Mouse (Mus musculus) heart, postnatal 4 days (tissue): Measurements from ENCODE around the gene Slc25a10. TPM values are rescaled to one million over a fixed set of nuclear protein-coding genes. Genes with fewer than 3 reads are reported as not detected.

Experiments
- DNase-seq: peaks from one replicate; pipeline ENCODE4 v3.0.0; 2021
- total RNA-seq, 2 experiments: library from RNA; stranded (reverse); gene quantifications; 2 replicates each; pipeline ENCODE4 v1.2.3; 2021

Gene Slc25a10
- total RNA-seq: 10 to 100 TPM; 43.7 to 45.7 TPM

- DNase-seq: peak; percentile 91
Measured at GRCm38 (mm10) chr11:120491317-120492023, at the start of gene Slc25a10. TSS of gene Slc25a10 (plus strand) at chr11:120491840.

DNA sequence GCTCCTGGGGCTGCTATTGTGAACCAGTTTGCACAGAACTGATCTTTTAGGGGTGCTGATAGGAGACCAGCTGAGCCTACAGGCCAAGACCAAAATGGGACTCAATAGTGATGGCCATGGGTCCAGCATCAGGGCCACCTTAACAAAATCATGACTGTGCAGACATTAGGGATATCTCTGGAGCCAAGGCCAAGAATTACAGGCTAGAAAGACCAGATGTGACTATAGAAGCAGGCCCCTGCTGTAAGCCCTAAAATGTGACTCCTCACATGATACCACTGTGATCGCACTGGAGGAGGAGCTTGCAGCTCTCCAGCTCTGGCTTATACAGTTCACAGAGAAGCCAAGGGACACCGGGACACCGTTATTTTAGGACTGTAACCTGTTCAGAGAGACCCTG lies 49.3 kb upstream of the Slc25a10 start, which contains the start of gene Tspan10:
Gene Tspan10 (plus strand): TSS at position 301 of the 400 bp plus-strand sequence.
- no peak for DNase-seq

DNA sequence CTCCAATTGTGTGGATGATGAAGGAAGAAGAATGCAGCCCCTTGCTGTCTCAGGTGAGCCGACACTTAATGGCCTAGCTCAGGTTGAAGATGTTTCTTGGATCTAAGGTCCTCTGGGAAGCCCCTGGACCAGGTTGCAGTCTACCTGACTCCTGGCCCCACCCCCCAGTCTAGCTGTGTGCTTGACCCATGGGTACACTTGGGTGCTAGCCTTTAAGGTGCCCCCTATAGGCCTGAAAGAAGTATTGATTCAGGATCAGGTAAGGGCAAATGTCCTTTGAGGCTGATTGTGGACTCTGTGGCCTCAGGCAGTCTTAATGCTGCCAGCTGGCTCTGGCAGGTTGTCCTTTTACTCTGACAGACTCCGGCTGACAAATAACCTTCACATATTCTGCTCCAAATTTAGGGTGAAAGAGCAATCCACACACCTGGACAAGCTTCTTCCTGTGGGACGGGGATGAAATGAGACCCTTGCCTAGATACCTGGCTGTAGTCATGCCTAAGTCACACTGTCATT lies 48.8 kb upstream of the Slc25a10 start:
- no peak for DNase-seq

DNA sequence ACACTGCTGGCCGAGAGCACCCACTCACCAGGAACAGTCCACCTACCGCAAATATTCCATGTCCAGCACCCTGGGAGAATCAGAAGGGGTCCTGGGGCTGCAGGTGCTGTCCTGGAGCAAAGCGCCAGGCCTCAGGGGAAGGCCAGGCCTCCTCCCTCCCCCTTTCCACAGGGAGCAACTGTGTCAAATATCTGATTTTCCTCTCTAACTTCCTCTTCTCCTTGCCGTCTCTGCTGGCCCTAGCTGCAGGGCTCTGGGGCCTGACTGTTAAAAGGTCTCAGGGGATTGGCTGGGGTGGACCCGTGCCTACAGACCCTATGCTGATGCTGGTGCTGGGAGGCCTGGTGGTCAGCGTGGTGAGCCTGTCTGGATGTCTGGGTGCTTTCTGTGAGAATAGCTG lies 47.5 kb upstream of the Slc25a10 start:
- DNase-seq: no peak

DNA sequence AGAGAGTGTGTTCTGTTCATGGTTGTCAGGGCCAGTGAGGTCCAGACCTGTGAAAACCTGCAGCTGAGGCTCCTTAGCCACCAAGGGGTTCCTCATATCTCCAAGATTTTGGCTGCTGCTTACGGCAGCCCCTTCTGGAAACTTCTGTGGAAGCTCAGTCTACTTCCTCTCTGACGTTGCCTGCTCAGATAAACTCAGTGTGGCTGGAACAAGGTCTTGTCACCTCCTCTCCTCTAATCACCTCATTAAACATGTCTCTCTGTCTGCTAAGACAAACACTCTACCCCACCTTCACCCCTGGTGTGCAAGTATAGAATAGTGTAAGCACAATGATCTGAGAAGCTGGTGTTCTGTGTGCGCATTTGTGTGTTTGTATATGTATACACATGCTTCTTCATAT lies 46.2 kb upstream of the Slc25a10 start:
- no peak for DNase-seq

DNA sequence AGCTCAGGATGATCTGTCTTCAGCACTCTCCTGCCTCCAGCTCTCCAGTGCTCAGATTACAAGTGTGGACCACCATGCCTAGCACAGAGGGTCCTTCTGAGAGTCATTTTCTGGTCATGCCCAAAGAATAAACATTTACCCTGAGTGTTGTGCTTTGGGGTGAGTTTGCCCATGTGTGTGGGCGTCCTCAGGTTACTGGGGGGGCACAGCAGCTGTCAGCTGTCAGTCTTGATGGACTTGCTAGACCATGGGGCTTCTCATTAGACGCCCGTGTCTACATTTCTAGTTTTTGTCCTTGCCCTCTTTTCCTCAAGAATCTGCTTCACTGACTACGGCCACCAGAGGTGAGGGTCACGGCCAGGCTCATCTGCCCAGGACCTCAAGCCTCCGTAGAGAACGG lies 44.5 kb upstream of the Slc25a10 start:
- DNase-seq: no peak

DNA sequence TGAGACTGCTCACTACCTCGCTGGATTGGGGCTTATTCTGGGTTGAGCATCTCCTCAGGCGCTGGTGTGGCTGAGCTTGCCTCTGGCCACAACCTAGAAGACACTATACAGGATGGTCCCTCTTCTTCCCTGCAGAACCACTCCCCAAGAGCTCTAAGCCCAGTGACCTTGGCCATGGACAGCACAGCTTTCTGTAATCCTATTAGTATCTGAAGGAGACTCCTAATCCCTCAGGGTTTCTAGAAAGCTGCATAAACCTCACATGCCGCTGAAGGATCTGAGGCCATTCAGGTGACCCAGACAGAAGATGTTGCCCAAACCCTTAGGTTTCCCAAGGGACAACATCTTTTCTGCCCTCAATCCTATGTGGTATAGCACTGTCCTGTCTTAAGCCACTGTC lies 39.4 kb upstream of the Slc25a10 start:
- no peak for DNase-seq

GRCm38 (mm10) chr11:120453306-120453705 lies 38.3 kb upstream of the Slc25a10 start, which contains the start of gene Pde6g:
TSS of gene Pde6g (minus strand) at chr11:120453500.
- no peak for DNase-seq

DNA sequence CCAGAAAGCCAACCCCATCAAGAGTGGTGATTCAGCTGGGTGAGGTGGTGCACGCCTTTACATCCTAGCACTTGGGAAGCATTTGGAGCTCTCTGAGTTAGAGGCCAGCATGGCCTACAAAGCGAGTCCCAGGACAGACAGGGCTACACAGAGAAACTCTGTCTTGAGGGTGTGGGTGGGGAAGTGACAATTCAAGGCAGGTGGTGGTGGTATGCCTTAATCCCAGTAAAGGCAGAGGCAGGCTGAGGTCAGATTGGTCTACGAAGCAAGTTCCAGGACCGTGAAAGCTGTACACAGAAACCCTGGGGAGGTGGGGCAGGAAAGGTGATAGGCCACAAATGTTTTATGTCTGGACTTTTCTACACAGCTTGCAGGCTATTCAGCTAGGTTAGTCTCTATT lies 36.7 kb upstream of the Slc25a10 start:
- no peak for DNase-seq

GRCm38 (mm10) chr11:120455413-120455812 lies 36.2 kb upstream of the Slc25a10 start:
- DNase-seq: no peak

GRCm38 (mm10) chr11:120457370-120457769 lies 34.3 kb upstream of the Slc25a10 start:
- no peak for DNase-seq

GRCm38 (mm10) chr11:120457772-120458751 lies 33.6 kb upstream of the Slc25a10 start, which contains the start of the genes Oxld1 and Ccdc137:
TSS of gene Oxld1 (minus strand) at chr11:120458068.
TSS of gene Ccdc137 (plus strand) at chr11:120458115.
- peak; percentile 80 for DNase-seq

- DNase-seq: no peak
Measured at GRCm38 (mm10) chr11:120458847-120459597, 32.6 kb upstream of the Slc25a10 start.

DNA sequence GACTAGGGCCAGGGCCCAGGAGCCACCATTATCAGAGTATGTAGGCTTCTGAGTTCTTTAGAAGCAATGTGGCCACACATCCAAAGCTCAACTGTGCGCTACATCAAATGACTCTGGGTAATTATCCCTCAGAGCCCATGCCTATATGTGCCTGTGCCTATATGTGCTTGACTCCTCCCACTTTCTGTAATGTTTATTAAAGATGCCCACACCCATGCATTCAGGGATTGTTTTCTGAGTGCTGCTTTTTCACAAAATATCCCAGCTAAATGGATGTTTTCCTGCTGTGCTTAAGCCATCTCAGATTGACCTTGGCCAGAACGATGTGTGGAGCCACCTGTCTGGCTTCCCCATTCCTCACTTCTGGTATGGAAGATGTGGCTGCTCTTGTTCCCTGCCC lies 28.1 kb upstream of the Slc25a10 start:
- DNase-seq: no peak

GRCm38 (mm10) chr11:120464365-120464764 lies 27.3 kb upstream of the Slc25a10 start:
- no peak for DNase-seq

- DNase-seq: no peak
Measured at GRCm38 (mm10) chr11:120465521-120465920, 26.1 kb upstream of the Slc25a10 start.

GRCm38 (mm10) chr11:120467051-120467735 lies 24.4 kb upstream of the Slc25a10 start, which contains the start of gene Arl16:
TSS of gene Arl16 (minus strand) at chr11:120467607.
- peak; percentile 96 for DNase-seq

DNA sequence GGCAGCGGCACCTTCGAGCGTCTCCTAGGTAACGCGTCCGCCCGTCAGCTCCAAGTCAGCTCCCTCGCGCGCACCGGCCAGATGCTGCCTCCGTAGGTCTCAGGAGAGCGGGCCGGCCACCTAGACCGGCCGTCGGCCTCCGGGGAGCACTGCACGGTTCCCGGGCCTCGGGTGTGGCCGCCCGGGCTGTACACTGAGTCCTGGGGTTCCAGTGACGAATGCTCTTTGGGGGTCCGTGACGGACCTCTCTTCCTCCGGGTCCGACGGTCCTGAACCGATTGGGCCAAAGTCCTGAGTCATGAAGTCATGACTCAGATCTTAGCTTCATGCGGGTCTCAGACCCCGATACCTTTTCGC lies 23.9 kb upstream of the Slc25a10 start:
- DNase-seq: no peak

GRCm38 (mm10) chr11:120472052-120472451 lies 19.6 kb upstream of the Slc25a10 start:
- DNase-seq: no peak

DNA sequence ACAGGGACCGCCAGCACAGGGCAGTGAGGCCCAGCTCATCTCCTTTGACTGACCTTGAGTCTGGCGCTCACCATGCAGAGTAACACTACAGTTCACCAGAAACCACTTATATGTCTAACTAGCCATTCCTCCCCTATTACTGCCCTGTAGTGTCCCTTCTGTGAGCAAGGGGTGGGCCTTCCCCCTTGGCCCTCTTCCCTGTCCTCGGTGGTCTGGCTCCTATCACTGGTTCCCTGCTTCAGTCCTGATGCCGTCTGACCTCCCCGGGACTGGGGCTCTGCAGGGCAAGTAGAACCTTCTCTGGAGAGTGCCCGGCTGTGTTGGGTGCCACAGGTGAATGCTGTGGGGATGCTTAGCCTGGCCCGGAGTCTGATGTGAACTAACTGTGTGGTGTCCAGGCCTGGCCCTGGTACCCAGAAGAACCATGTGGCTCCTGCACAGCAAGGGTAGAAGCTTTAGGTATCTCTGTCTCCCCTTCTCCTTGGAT lies 8.1 kb upstream of the Slc25a10 start:
- DNase-seq: no peak

- peak; percentile 88 for DNase-seq
Measured at GRCm38 (mm10) chr11:120484265-120484981, 7.2 kb upstream of the Slc25a10 start, which contains the start of gene Mrpl12. TSS of gene Mrpl12 (plus strand) at chr11:120484613.
